Mouse (Mus musculus) kidney, adult 2 months (tissue): ENCODE data around the gene Ppp1r26.

ENCODE experiments used
- CTCF ChIP-seq: fragments of 200-500 bp; conservative IDR thresholded peaks from 2 replicates; pipeline ENCODE4 v1.5.1; 2011; ENCODE audit warnings: low read depth, mild to moderate bottlenecking, control low read depth, low read length, moderate library complexity, mixed read lengths; ENCODE audit not compliant: insufficient read depth, insufficient read length
- POLR2A ChIP-seq: fragments of 200-500 bp; IDR thresholded peaks from one replicate; pipeline ENCODE4 v1.6.1; 2011; ENCODE audit warnings: low read depth, low read length, control low read depth

DNA sequence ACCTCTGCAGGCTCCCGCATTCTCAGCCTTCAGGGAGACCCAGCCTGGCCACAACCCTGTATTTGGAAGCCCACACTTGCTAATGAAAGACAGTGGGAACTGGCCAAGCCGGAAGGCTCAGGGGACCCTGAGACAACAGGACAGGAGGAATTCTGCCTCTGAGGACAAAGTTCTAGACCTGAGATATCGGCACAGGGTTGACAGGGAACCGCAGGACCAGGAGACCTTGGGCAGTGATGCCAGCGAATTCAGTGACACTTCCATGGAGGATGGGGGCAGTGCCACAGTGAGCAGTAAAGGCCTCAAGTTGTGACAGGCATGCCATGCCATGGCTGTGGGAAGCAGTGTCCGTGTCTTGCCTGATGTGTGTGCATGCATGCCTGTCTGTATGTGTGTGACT is 6.9 kb downstream of the Ppp1r26 start:
- TF ChIP-seq POLR2A (no peak), CTCF (no peak)
